Mouse (Mus musculus) liver, embryonic 11.5 days (tissue): ENCODE data around the gene Qars. TPM values are rescaled to one million over a fixed set of nuclear protein-coding genes. Genes with fewer than 3 reads are reported as not detected.

Experiments
- ATAC-seq: fragments of 200-750 bp; cut with Nextera tagmentation; replicated peaks from 2 replicates; pipeline ENCODE4 v1.8.0; 2017; ENCODE audit warnings: moderate number of reproducible peaks, mild to moderate bottlenecking, moderate TSS enrichment, moderate library complexity; ENCODE audit not compliant: low FRiP score
- DNase-seq: peaks from one replicate; pipeline ENCODE4 v3.0.0-alpha.2; 2017; ENCODE audit warnings: low spot score
- H3K27ac ChIP-seq: fragments of 300-500 bp; sonication (generic); 2 replicates; pipeline ENCODE4 v1.5.1; 2014; ENCODE audit warnings: mild to moderate bottlenecking, low read depth, low read length, control low read depth
- H3K27me3 ChIP-seq: fragments of 300-500 bp; sonication (generic); replicated peaks from 2 replicates; pipeline ENCODE4 v1.6.1; 2014; ENCODE audit warnings: low read length, mixed read lengths; ENCODE audit not compliant: control insufficient read depth, insufficient read depth
- H3K36me3 ChIP-seq: fragments of 300-500 bp; sonication (generic); 2 replicates; pipeline ENCODE4 v1.6.1; 2014; ENCODE audit warnings: mild to moderate bottlenecking, low read length, moderate library complexity, mixed read lengths; ENCODE audit not compliant: control insufficient read depth, insufficient read depth
- H3K4me1 ChIP-seq: fragments of 300-500 bp; sonication (generic); replicated peaks from 2 replicates; pipeline ENCODE4 v1.6.1; 2014; ENCODE audit warnings: low read length, mixed read lengths; ENCODE audit not compliant: control insufficient read depth, insufficient read depth
- H3K4me2 ChIP-seq: fragments of 300-500 bp; sonication (generic); 2 replicates; pipeline ENCODE4 v1.6.1; 2014; ENCODE audit warnings: mild to moderate bottlenecking, control low read depth, moderate library complexity
- H3K4me3 ChIP-seq: fragments of 300-500 bp; sonication (generic); 2 replicates; pipeline ENCODE4 v1.5.1; 2014; ENCODE audit warnings: low read depth, low read length, control low read depth
- H3K9ac ChIP-seq: fragments of 300-500 bp; sonication (generic); 2 replicates; pipeline ENCODE4 v1.6.1; 2014; ENCODE audit warnings: low read depth, low read length, control low read depth
- H3K9me3 ChIP-seq: fragments of 300-500 bp; sonication (generic); 2 replicates; pipeline ENCODE4 v1.6.1; 2016; ENCODE audit warnings: low read length, inconsistent platforms, mixed read lengths; ENCODE audit not compliant: control insufficient read depth
- WGBS: fragments of 180-500 bp; shearing (Covaris S2); extraction: QIAGEN DNeasy Blood & Tissue Kit; methylation state at CpG from one replicate; pipeline ENCODE4 v1.1.7; 2014; 5-methylcytosine and 5-hydroxymethylcytosine counted together
- polyA plus RNA-seq: library from polyadenylated mRNA; unstranded; fragments of >200 nt; fragmentation: Nextera tagmentation; extraction: Ambion mirVana; gene quantifications from 2 replicates; pipeline ENCODE4 v1.2.1, GENCODE M21; 2014

The Qars gene
- polyA plus RNA-seq, 1 experiment from 2014 or later: 122 TPM

DNA sequence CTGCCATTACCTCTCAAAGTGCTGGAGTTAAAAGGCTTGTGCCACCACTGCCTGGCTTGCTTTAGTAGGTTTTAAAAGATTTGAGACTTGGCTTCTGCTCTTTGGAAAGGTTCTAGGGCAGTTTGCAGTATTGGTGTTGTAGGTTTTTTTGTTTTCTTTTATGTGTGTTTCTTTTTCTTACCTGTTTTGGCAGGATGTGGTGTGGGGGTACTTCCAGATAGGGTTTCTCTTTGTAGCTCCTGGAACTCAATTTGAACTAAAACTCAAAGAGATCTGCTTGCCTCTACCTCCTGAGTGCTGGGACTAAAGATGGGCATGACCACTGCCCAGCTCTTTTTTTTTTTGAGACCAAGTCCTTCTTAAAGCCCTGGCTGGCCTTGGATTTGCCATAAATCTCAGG lies 33.3 kb downstream of the Qars start:
- Histone ChIP-seq H3K27me3 (no peaks in the 10 kb centered on the region), H3K9me3 (no peaks in the 10 kb centered on the region), H3K36me3 (peaks cover 66% of the 10 kb centered on the region), H3K4me3 (no peak overlapping the region), H3K27ac (no peak overlapping the region), H3K9ac (no peak overlapping the region), H3K4me1 (no peaks in the 10 kb centered on the region), H3K4me2 (no peak overlapping the region)
- ATAC-seq (no peak), DNase-seq (no peak)

- H3K4me3 ChIP-seq: no peak overlapping the region
- H3K27me3 ChIP-seq: no peaks in the 10 kb centered on the region
- H3K4me2 ChIP-seq: no peak overlapping the region
- no peak overlapping the region for H3K27ac ChIP-seq
- no peaks in the 10 kb centered on the region for H3K9me3 ChIP-seq
- H3K36me3 ChIP-seq: peaks cover 53% of the 10 kb centered on the region
- 94% methylated on average over 3 of the region's 3 CpGs for WGBS
- DNase-seq (no peak), ATAC-seq (no peak)
- H3K9ac ChIP-seq: no peak overlapping the region
- H3K4me1 ChIP-seq: no peaks in the 10 kb centered on the region
These were observed 38.5 kb downstream of the Qars start for GRCm38 (mm10) chr9:108545986-108546385.

- Histone ChIP-seq H3K4me3 (no peak overlapping the region), H3K4me2 (no peak overlapping the region), H3K27ac (no peak overlapping the region), H3K4me1 (no peaks in the 10 kb centered on the region), H3K9ac (no peak overlapping the region), H3K36me3 (peaks cover 47% of the 10 kb centered on the region), H3K9me3 (no peaks in the 10 kb centered on the region), H3K27me3 (no peaks in the 10 kb centered on the region)
- 80% methylated on average over 1 of the region's 1 CpGs for WGBS
- DNase-seq (no peak), ATAC-seq (no peak)
These were observed 39.4 kb downstream of the Qars start for GRCm38 (mm10) chr9:108546875-108547274.

DNA sequence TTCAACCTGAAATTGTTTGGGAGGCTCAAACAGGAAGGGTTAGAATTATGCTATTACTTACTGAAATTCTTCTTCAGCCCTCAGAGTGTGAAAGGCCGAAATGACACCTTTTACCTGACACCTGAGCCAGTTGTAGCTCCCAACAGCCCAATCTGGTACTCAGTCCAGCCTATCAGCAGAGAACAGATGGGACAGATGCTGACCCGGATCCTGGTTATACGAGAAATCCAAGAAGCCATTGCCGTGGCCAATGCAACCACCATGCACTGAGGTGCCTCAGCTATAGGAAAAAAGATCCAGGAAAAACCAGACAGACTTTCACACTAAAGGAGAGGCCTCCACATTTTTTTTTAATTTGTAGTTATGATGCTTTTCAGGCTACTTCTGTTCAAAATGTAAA lies 51.7 kb downstream of the Qars start:
- ATAC-seq (no peak), DNase-seq (no peak)
- no peaks in the 10 kb centered on the region for H3K27me3 ChIP-seq
- peaks cover 56% of the 10 kb centered on the region for H3K36me3 ChIP-seq
- H3K27ac ChIP-seq: no peak overlapping the region
- H3K9ac ChIP-seq: no peak overlapping the region
- H3K4me1 ChIP-seq: peaks cover 16% of the 10 kb centered on the region
- H3K4me3 ChIP-seq: no peak overlapping the region
- H3K9me3 ChIP-seq: no peaks in the 10 kb centered on the region
- H3K4me2 ChIP-seq: no peak overlapping the region
- 85% methylated on average over 4 of the region's 4 CpGs for WGBS

- Histone ChIP-seq H3K4me1 (peaks cover 20% of the 10 kb centered on the region), H3K36me3 (peaks cover 58% of the 10 kb centered on the region), H3K4me3 (peak within 1 kb of the TSS; percentile 80), H3K9me3 (no peaks in the 10 kb centered on the region), H3K27me3 (no peaks in the 10 kb centered on the region), H3K4me2 (peak within 1 kb of the TSS; percentile 85), H3K27ac (peak within 1 kb of the TSS; percentile 70), H3K9ac (peak within 1 kb of the TSS; percentile 87)
- DNase-seq (peak; percentile 93), ATAC-seq (peak; percentile 97)
- under 1% methylated on average over 46 of the region's 53 CpGs for WGBS
These were observed 52.8 kb downstream of the Qars start, which contains the start of gene Impdh2 for GRCm38 (mm10) chr9:108560227-108560841. TSS of gene Impdh2 (plus strand) at chr9:108560286.

GRCm38 (mm10) chr9:108563671-108564070 lies 56.2 kb downstream of the Qars start:
- peak overlapping the region; percentile 22; the same call in 1 of the 2 replicates for H3K9ac ChIP-seq
- H3K36me3 ChIP-seq: peaks cover 39% of the 10 kb centered on the region
- H3K4me1 ChIP-seq: peaks cover 37% of the 10 kb centered on the region

GRCm38 (mm10) chr9:108564131-108564530 lies 56.6 kb downstream of the Qars start:
- peak overlapping the region; percentile 2; the same call in 1 of the 2 replicates for H3K4me2 ChIP-seq
- H3K9ac ChIP-seq: peak overlapping the region; percentile 22; the same call in 1 of the 2 replicates
- DNase-seq: no peak
- 0 out of 2 replicates have a peak overlapping the region, but pooled peaks have one; percentile 10 for H3K4me3 ChIP-seq
- no peaks in the 10 kb centered on the region for H3K9me3 ChIP-seq
- 74% methylated on average over 7 of the region's 7 CpGs for WGBS
- H3K4me1 ChIP-seq: peaks cover 42% of the 10 kb centered on the region
- peaks cover 35% of the 10 kb centered on the region for H3K36me3 ChIP-seq
- no peaks in the 10 kb centered on the region for H3K27me3 ChIP-seq
- H3K27ac ChIP-seq: peak overlapping the region; percentile 30; the same call in 1 of the 2 replicates
- ATAC-seq: no peak

More at GRCm38 (mm10) chr9:108563671-108564070, 56.2 kb downstream of the Qars start:
- Histone ChIP-seq H3K27me3 (no peaks in the 10 kb centered on the region), H3K9me3 (no peaks in the 10 kb centered on the region), H3K27ac (peak overlapping the region; percentile 30; the same call in 1 of the 2 replicates), H3K4me3 (no peak overlapping the region), H3K4me2 (peak overlapping the region; percentile 2; the same call in 1 of the 2 replicates)
- WGBS: 93% methylated on average over 8 of the region's 8 CpGs
- ATAC-seq (no peak), DNase-seq (no peak)
